Mouse (Mus musculus) lung, adult 2 months (tissue): ENCODE data around the gene Pqlc2. TPM values are rescaled to one million over a fixed set of nuclear protein-coding genes. Genes with fewer than 3 reads are reported as not detected.

ENCODE experiments used
- DNase-seq: peaks from one replicate; pipeline ENCODE4 v3.0.0; 2022
- H3K4me1 ChIP-seq: fragments of 200-500 bp; 2 replicates; pipeline ENCODE4 v1.6.1; 2011; ENCODE audit warnings: low read length; ENCODE audit not compliant: control insufficient read depth, insufficient read depth
- H3K4me3 ChIP-seq: fragments of 200-500 bp; replicated peaks from 2 replicates; pipeline ENCODE3; 2011; ENCODE audit warnings: low read depth, mild to moderate bottlenecking, control low read depth, low read length; ENCODE audit errors: extremely low read depth
- CTCF ChIP-seq: fragments of 200-500 bp; IDR thresholded peaks from 2 replicates; pipeline ENCODE4 v1.5.1; 2011; ENCODE audit warnings: mild to moderate bottlenecking, low read length, control low read depth; ENCODE audit not compliant: insufficient read depth
- POLR2A ChIP-seq: fragments of 200-500 bp; IDR thresholded peaks from 2 replicates; pipeline ENCODE4 v1.6.1; 2011; ENCODE audit warnings: low read depth, mild to moderate bottlenecking, control low read depth, low read length, borderline replicate concordance; ENCODE audit errors: extremely low read depth
- WGBS: fragments of 180-500 bp; shearing (Covaris S2); methylation state at CpG from one replicate; pipeline ENCODE4 v1.1.7; 2018; 5-methylcytosine and 5-hydroxymethylcytosine counted together
- polyA plus RNA-seq: library from polyadenylated mRNA; depleted of rRNA; stranded (reverse); fragments of >200 nt; gene quantifications from 2 replicates; pipeline ENCODE4 v1.2.3, GENCODE M21; 2012

Pqlc2 gene
- polyA plus RNA-seq, 1 experiment = 34.0 TPM

- H3K4me1 ChIP-seq = peaks cover 9% of the 10 kb centered on the region
- no peak for TF ChIP-seq CTCF
- no peak for DNase-seq
- H3K4me3 ChIP-seq = no peak overlapping the region
- 78% methylated on average over 5 of the region's 5 CpGs for WGBS
Measured at GRCm38 (mm10) chr4:139307916-139308315, 2.6 kb downstream of the Pqlc2 start.

- DNase-seq = no peak
- TF ChIP-seq CTCF (no peak), POLR2A (no peak)
- 92% methylated on average over 3 of the region's 3 CpGs for WGBS
Measured at GRCm38 (mm10) chr4:139305521-139305920, 5.0 kb downstream of the Pqlc2 start.

GRCm38 (mm10) chr4:139302241-139302640 lies 8.3 kb downstream of the Pqlc2 start:
- Histone ChIP-seq H3K4me3 (no peak overlapping the region), H3K4me1 (peaks cover 12% of the 10 kb centered on the region)
- whole genome bisulfite sequencing = 81% methylated on average over 5 of the region's 5 CpGs
- TF ChIP-seq CTCF (no peak), POLR2A (no peak)
- DNase-seq = no peak

More at GRCm38 (mm10) chr4:139305521-139305920, 5.0 kb downstream of the Pqlc2 start:
- H3K4me1 ChIP-seq = peaks cover 3% of the 10 kb centered on the region; the same call in 1 of the 2 replicates
- no peak overlapping the region for H3K4me3 ChIP-seq

- Histone ChIP-seq H3K4me1 (peaks cover 12% of the 10 kb centered on the region), H3K4me3 (no peak overlapping the region)
- TF ChIP-seq POLR2A = no peak
- TF ChIP-seq CTCF = no peak
- DNase-seq = no peak
- WGBS = 87% methylated on average over 8 of the region's 8 CpGs
Measured at GRCm38 (mm10) chr4:139301780-139302179, 8.7 kb downstream of the Pqlc2 start.

GRCm38 (mm10) chr4:139298671-139299366 lies 11.7 kb downstream of the Pqlc2 start:
- no peak overlapping the region for H3K4me3 ChIP-seq
- no peak for TF ChIP-seq POLR2A
- TF ChIP-seq CTCF = no peak
- H3K4me1 ChIP-seq = peaks cover 12% of the 10 kb centered on the region
- no peak for DNase-seq
- 55% methylated on average over 12 of the region's 12 CpGs for WGBS

- Histone ChIP-seq H3K4me1 (peaks cover 12% of the 10 kb centered on the region), H3K4me3 (no peak overlapping the region)
- 81% methylated on average over 4 of the region's 4 CpGs for WGBS
- TF ChIP-seq CTCF (no peak), POLR2A (no peak)
- peak; percentile 34 for DNase-seq
Measured at GRCm38 (mm10) chr4:139297566-139297965, 12.9 kb downstream of the Pqlc2 start.

- Histone ChIP-seq H3K4me3 (no peak overlapping the region), H3K4me1 (0 out of 2 replicates have a peak, but pooled peaks cover 2% of the 10 kb centered on the region)
- no peak for DNase-seq
- 91% methylated on average over 5 of the region's 5 CpGs for WGBS
- TF ChIP-seq POLR2A = no peak
- TF ChIP-seq CTCF = no peak
Measured at GRCm38 (mm10) chr4:139292038-139292437, 18.5 kb downstream of the Pqlc2 start.

- no peak for TF ChIP-seq POLR2A
- no peak for TF ChIP-seq CTCF
- 87% methylated on average over 16 of the region's 16 CpGs for WGBS
- Histone ChIP-seq H3K4me3 (no peak overlapping the region), H3K4me1 (0 out of 2 replicates have a peak, but pooled peaks cover 2% of the 10 kb centered on the region)
- DNase-seq = no peak
Measured at GRCm38 (mm10) chr4:139291099-139291498, 19.4 kb downstream of the Pqlc2 start.

- 61% methylated on average over 10 of the region's 10 CpGs for WGBS
- 0 out of 2 replicates have a peak, but pooled peaks cover 2% of the 10 kb centered on the region for H3K4me1 ChIP-seq
- no peak for TF ChIP-seq POLR2A
- TF ChIP-seq CTCF = peak; percentile 94
- no peak overlapping the region for H3K4me3 ChIP-seq
- DNase-seq = peak; percentile 46
Measured at GRCm38 (mm10) chr4:139289017-139289416, 21.5 kb downstream of the Pqlc2 start.
